Mouse (Mus musculus): ENCODE data around the gene Hist1h2bh. TPM values are rescaled to one million over a fixed set of nuclear protein-coding genes. Genes with fewer than 3 reads are reported as not detected.
"Not testable (repeated sequence)": the region's sequence is repeated elsewhere in the genome, so short reads cannot be mapped to it uniquely, and the experiment has no call there.

Gene Hist1h2bh
- total RNA-seq, 2 experiments from 2014 or later, result 1.7 to 2.1 TPM

DNA sequence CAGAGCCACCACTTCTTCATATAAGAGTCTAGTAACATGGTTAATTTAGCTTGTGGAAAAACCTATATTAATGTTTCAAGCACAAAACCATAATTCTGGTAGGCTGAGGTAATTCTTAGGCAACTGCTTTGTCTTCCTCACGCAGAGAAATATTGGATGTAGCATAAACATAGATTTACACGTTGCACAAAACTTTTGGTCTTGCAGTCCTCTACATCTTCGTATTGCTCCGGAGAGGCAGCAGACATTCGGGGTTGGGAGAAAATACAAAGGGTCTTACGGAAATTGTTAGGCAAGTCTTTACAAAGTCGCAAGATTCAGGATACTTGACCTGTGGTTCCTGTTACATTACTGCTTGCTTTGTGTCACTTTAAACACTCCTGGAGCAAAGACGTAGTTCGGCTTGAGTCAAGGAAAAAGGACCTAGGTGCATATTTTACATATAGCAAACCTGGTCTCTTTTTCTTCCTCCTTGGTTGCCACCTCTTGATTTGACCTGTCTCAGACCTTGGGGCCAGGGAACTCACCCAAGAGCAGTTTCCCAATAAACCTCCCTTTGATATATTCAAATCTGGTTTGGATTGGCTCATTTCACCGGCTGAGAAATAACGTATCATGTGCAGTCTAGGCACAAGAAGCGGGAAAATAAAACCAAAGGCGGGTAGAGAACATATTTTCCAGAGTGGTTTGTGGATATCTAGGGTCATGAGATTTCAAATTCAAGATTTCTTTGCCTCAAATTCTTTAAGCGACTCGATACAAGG, 8.6 kb downstream of the Hist1h2bh start:
- no peak for DNase-seq
- intact Hi-C loops (cut with DNase I), result no loop called here

DNA sequence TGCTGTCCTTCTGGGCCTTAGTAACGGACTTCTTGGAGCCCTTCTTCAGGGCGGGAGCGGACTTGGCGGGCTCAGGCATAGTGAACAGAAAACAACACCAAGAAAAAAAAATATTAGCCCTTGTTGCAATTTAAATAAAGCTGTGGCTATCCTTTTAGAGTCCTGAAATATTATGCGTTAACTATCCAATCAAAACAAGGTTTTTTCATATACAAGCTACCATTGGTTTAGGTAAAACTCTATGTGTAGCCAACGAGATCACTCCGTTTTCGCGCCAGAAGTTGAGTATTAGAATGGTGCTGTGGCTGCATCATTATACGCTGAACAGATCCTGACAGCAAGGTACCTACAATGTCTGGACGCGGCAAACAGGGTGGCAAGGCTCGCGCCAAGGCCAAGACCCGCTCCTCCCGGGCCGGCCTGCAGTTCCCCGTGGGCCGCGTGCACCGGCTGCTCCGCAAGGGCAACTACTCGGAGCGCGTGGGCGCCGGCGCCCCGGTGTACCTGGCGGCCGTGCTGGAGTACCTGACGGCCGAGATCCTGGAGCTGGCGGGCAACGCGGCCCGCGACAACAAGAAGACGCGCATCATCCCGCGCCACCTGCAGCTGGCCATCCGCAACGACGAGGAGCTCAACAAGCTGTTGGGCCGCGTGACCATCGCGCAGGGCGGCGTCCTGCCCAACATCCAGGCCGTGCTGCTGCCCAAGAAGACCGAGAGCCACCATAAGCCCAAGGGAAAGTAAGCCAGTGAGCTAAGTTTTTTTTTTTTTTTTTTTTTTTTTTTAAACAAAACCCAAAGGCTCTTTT, 9.4 kb downstream of the Hist1h2bh start, which contains the start of gene Hist1h2af:
TSS of gene Hist1h2af (plus strand) at position 347 of the 808 bp plus-strand sequence.
- intact Hi-C loops (cut with DNase I); DNase-seq: not testable (repeated sequence)

DNA sequence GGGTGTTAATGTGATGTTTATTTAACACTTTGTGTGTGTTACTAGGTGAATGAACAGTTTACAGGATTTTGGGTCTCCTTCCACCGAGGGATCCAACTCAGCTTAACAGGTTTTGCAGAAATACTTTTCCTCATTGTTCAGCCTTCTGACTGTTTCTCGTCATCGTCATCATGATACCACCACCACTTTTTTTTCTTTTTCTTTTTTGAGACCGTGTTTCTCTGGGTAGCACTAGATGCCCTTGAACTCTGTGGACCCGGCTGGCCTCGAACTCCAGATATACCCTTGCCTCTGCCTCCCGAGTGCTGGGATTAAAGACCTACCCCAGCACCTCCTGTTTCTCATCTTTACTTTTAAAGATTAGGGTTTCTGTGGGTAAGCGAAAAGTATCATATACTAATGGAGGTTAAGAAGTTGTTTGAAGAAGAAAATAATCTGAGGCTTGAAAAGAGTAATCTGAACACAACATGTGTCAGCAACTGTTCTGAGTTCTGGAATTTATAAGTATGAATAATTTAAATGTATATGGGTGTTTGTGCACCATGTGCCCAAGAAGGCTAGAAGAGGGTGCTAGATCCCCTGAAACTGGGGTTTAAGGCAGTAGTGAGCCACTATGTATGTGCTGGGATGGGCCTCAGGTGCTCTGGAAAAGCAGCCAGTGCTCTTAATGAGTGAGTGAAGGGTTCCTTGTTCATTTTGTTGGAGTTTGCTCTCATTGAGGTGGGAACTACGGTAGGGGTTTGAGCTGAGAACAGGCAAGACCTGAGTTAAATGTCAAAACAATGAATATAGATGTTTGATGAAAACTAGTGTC, 10.7 kb downstream of the Hist1h2bh start:
- DNase-seq, result no peak
- intact Hi-C loops (cut with DNase I), result no loop called here

DNA sequence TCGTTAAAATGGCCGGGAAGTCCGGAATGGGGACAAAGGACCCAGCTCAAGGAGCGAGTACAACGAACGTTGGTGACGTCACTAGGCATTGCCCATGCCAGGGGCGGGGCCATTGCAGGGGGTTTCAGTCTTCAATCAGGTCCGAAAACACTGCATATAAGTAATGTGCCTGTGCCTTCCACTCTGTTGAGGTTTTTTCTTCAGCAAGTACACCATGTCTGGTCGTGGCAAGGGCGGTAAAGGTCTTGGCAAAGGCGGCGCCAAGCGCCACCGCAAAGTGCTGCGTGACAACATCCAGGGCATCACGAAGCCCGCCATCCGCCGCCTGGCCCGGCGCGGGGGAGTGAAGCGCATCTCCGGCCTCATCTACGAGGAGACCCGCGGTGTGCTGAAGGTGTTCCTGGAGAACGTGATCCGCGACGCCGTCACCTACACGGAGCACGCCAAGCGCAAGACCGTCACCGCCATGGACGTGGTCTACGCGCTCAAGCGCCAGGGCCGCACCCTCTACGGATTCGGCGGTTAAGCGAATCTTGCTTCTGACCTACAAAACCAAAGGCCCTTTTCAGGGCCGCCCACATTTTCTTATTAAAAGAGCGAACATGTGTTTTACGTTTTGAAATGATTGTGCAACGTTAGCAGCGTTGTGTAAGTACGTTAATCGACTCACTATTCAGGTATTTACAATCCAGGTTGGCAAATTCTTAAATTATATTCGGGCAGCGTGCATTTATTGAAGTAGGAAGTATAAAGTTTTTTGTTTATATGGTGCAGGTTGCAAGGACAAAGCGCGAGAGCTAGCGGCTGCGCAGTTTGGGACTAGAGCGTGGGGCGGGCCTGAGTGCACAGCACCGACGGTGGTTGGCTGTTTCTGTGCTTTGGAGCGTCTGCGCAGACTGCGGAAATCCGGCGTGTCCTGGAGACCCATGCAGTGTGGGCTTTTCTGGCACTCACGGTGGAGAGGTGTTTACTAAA, 12.0 kb downstream of the Hist1h2bh start, which contains the start of gene Hist1h4h:
TSS of gene Hist1h4h (plus strand) at position 150 of the 975 bp plus-strand sequence.
- intact Hi-C loops (cut with DNase I), result no loop called here
- peak; percentile 88 for DNase-seq

DNA sequence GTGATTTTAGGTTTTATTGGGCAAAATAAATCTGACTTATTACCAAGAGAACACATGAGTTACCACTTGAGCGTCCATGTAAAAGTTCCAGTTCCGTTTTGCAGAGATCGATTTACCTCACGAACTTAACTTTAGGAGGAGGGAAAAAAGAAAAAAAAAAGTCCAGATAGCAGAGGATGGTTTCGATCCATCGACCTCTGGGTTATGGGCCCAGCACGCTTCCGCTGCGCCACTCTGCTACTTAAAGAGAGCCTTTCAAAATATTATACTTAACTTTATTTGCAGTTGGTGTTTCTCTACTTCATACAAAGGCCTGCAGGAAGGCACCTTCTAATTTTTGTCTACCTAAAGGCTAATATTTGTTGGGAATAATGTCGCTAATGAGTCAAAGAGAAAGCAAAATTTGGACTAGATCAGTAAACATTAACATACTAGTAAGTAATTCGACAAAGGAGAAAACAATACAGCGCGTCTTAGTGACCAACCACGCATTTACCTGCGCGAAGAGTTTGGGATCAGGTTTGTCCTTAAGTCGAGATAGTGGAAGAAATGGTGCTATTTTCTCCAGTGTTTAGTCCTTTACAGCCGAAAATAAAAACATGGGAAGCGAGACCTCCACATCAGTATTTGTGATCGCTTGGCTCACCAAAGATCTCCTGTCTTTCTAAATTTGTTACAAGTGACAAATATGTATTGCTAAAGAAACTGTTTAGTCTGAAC, 12.9 kb downstream of the Hist1h2bh start:
- peak in 1 of 2 experiments; percentile 65 for DNase-seq
- intact Hi-C loops (cut with DNase I), result no loop called here

- intact Hi-C loops (cut with DNase I), result no loop called here
- DNase-seq, result no peak
Observed at GRCm38 (mm10) chr13:23529480-23530165, 13.6 kb downstream of the Hist1h2bh start.

- DNase-seq, result no peak
- intact Hi-C loops (cut with DNase I), result no loop called here
Observed at GRCm38 (mm10) chr13:23529005-23529404, 14.2 kb downstream of the Hist1h2bh start.

DNA sequence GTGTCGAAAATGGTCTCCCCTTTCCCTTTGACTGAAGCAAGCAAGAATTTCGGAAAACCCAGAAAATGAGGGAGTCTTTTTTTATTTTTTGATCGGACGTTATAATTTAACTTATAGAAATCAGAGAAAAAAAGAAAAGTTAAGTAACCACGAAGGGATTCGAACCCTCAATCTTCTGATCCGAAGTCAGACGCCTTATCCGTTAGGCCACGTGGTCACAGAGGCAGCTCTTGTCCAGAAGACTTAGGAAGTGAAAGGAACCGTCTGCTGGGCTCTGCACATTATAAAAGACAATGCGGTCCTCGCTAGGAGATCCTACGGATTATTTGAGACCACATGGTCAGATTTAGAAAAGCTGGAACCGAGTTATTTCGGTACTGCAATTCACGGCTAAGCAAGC, 16.9 kb downstream of the Hist1h2bh start:
- intact Hi-C loops (cut with DNase I), result no loop called here
- peak; percentile 82 to 86 for DNase-seq

DNA sequence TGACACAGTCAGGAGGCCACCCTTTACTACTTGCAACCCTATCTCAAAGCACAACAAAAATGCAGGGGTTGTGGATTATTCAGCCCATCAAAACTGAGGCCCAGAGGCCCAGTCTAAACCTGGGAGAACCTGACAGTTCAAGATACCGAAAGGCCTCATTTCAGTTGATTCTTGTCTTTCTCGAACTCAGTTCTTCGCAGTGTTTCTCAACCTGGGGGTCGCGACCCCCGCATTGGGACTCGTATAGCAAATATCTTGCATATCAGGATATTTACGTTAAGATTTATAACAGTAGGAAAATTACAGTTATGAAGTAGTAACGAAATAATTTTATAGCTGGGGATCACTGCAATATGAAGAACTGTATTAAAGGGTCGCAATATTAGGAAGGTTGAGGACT, 17.3 kb downstream of the Hist1h2bh start:
- intact Hi-C loops (cut with DNase I), result no loop called here

GRCm38 (mm10) chr13:23524654-23525053, 18.5 kb downstream of the Hist1h2bh start:
- DNase-seq, result peak; percentile 41 to 55
- intact Hi-C loops (cut with DNase I), result no loop called here

More for the DNA sequence above, 17.3 kb downstream of the Hist1h2bh start:
- DNase-seq, result no peak

DNA sequence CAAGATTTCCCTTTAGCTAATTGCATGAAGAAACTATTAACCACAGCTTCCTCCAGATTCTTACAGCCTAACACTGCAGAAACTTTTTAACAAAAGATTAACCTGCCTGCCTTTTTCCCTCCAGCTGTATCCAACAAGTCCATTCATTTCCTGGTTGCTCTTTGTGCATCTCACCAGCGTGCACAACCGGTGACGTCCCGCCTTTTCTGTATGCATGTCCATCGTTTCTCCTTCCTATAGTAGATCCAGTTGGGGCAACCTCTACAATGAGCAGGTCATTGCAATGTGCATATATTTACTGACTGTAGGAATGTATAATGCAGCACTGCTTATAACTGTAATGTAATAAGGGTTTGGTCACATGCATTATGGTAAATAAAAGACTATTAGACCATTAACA, 19.2 kb downstream of the Hist1h2bh start:
- no peak for DNase-seq
- intact Hi-C loops (cut with DNase I), result no loop called here

- DNase-seq, result peak; percentile 56 to 60
- intact Hi-C loops (cut with DNase I), result no loop called here
Observed at GRCm38 (mm10) chr13:23521703-23522102, 21.5 kb downstream of the Hist1h2bh start.

- intact Hi-C loops (cut with DNase I), result loop anchor here (1.0 to 5.0 kb wide), 2 partner anchors 87 to 1492 kb away; no protein-coding TSS in a partner anchor
- peak; percentile 44 to 61 for DNase-seq
Observed at GRCm38 (mm10) chr13:23519416-23519815, 23.8 kb downstream of the Hist1h2bh start.

- intact Hi-C loops (cut with DNase I), result loop anchor here (1.0 to 5.0 kb wide), 2 partner anchors 87 to 1492 kb away; no protein-coding TSS in a partner anchor
- peak; percentile 46 to 59 for DNase-seq
Observed at GRCm38 (mm10) chr13:23518885-23519284, 24.3 kb downstream of the Hist1h2bh start.

DNA sequence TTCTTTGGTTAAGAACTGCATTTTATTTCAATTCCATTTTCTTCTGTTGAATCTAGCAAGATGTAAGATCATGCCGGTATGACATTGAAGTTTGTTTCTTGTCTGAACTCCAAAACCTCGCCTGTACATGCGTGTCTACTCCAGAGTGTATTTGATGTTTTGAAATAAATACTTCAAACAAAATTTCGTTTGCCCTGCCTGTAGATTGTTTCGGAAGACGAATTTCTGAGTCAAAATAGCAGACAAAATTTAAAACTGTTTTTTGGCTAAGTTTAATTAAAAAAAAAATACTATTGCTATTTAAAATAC, 24.9 kb downstream of the Hist1h2bh start:
- DNase-seq, result no peak
- intact Hi-C loops (cut with DNase I), result loop anchor here (5.0 kb wide), 1 partner anchor 1491 kb away; no protein-coding TSS in a partner anchor

- peak; percentile 68 to 87 for DNase-seq
- intact Hi-C loops (cut with DNase I), result loop anchor here (5.0 kb wide), 1 partner anchor 1490 kb away; no protein-coding TSS in a partner anchor
Observed at GRCm38 (mm10) chr13:23517603-23518294, 25.4 kb downstream of the Hist1h2bh start.

Data from gastrocnemius, postnatal 36 days (tissue).